Mouse (Mus musculus) heart, postnatal 25 days (tissue): ENCODE measurements around the gene A930009A15Rik. TPM values are rescaled to one million over a fixed set of nuclear protein-coding genes. Genes with fewer than 3 reads are reported as not detected.

Source experiments
- DNase-seq: peaks from one replicate; pipeline ENCODE4 v3.0.0; 2022; ENCODE audit warnings: low spot score
- intact Hi-C: fragments of 180-260 bp; cut with DNase I; formaldehyde crosslinking; loops from one replicate; pipeline ENCODE4 v1.15.1; 2025
- total RNA-seq, 2 experiments: library from RNA; stranded (reverse); gene quantifications; 2 replicates each; pipeline ENCODE4 v1.2.3; 2021

The A930009A15Rik gene
- total RNA-seq, result not detected

DNA sequence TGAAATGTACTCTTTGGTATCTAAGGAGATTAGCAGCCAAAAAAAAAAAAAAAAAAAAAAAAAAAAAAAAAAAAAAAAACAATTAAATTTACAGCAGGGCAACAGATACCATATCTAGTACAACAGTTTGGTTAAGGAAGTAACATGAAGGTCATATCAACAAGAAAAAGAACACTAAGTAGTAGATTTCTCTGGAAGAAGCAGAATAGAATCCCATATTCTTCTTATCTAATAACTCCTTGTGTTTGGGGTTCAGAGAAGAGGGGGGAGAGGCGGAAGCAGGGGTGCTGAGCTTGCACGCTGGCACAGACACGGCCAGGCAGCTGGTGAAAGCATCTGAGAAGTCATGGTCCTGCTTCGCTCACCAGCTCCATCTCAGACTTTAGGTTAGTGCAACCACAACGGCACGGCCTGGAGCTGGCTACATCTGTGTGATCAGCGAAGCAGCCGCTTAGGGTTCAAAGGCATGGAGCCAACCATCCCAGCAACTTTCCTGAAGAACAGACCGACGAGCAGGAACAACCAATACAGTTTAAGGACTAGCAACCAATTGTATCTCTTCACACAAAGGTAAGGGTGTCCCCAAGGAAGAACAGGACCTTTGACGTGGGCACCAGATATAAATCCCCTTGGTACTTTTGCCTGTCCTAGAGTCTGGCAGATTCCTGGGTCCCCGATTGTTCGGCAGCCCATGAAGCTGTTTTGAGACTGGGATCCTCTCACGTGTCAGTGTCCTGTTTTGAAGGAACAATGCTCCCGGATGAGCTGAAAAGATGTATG, at the start of gene A930009A15Rik:
A930009A15Rik (plus strand) TSS at position 275 of the 780 bp plus-strand sequence.
- intact Hi-C loops, result no loop called here
- DNase-seq, result no peak

DNA sequence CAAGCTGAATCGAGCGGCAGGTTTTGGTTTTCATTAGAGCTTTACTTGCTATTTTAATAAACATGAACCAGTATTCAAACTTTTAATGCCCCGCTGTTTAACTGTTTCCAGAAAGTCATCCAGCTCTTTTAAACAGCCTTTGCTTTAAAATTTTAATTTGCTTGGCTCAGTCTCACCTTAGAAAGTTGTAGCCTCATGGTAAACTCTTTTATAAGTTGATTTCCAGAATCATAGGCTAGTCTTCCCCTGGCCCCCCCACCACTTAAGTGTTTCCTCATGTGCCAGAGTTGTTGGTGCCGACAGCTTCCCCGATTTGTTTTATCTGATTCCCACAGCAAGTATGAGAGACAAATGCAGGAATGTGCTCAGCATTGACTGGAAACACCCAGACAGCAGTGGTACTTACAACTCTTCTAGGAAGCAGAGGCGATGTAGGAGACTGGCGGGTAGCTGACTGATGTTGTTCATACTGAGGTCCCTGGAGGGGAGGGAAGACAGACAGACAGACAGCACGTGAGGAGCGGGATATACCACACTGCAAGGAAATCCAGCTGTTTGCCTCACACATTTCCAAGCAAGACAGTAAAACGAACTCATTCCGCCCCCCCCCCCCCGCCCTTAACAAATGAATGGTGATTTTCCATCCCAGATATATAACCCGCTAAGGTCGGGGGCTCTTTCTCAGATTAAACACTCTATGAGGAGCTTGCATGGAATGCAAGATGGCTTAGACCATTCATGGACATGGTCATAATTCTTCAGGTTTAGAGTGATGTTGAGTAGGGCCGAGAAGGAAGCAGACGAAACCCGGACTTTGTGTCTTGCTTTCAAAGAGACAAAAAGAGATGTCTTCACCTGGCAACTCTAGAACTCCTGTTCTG, 49.3 kb upstream of the A930009A15Rik start:
- intact Hi-C loops, result no loop called here
- DNase-seq, result no peak

GRCm38 (mm10) chr10:115521081-115521451, 48.7 kb upstream of the A930009A15Rik start:
- intact Hi-C loops, result no loop called here
- no peak for DNase-seq

- intact Hi-C loops, result no loop called here
- no peak for DNase-seq
Measured at GRCm38 (mm10) chr10:115528892-115529291, 40.9 kb upstream of the A930009A15Rik start.

- intact Hi-C loops, result no loop called here
- DNase-seq, result no peak
Measured at GRCm38 (mm10) chr10:115529768-115530167, 40.0 kb upstream of the A930009A15Rik start.

- no peak for DNase-seq
- intact Hi-C loops, result no loop called here
Measured at GRCm38 (mm10) chr10:115530746-115531145, 39.0 kb upstream of the A930009A15Rik start.

GRCm38 (mm10) chr10:115542917-115543316, 26.9 kb upstream of the A930009A15Rik start:
- no peak for DNase-seq
- intact Hi-C loops, result no loop called here

- intact Hi-C loops, result no loop called here
- DNase-seq, result no peak
Measured at GRCm38 (mm10) chr10:115550253-115550652, 19.5 kb upstream of the A930009A15Rik start.

DNA sequence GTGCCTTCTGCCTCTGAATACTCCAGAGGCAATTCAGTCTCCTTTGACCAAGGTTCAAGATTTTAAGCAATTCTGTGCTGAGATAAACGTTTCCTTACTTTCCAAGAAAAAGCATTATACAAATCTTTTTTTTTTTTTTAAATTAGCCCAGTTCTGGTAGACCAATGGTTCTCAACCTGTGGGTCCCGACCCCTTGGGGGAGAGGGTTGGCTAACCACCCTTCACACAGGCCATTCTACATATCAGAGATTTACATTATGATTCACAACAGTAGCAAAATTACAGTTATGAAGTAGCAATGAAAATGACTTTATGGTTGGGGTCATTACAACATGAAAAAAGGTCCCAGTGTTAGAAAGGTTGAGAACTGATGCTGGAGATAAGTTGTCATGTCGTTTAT, 18.7 kb upstream of the A930009A15Rik start:
- no peak for DNase-seq
- intact Hi-C loops, result no loop called here

GRCm38 (mm10) chr10:115553352-115554113, 16.3 kb upstream of the A930009A15Rik start:
- DNase-seq, result no peak
- intact Hi-C loops, result no loop called here

DNA sequence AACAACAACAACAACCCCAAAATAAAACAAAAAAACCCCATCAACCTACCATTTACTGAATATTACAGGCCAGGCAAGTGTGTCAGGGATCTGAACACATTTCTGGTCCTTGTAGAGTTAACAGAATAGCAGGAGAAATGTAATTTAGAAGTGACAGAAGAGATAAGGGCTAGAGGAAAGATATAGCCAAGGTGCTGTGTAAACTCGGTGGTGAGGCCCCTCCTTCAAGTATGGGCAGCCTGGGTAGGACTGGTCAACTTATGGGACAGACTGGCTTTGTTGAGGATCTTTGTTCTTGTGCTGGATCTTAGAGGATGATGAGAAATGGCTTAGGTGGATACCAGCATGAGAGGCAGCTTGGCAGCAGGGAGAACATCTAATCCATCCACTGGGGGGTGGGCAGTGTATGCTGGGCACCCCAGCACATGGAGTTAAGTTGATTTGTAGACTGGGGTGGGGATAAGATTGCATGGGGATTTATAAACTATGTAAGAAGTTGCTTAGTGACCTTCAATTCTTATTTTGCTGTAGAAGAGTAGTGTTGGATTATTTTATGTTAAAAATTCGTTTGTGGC, 14.5 kb upstream of the A930009A15Rik start:
- intact Hi-C loops, result no loop called here
- no peak for DNase-seq

DNA sequence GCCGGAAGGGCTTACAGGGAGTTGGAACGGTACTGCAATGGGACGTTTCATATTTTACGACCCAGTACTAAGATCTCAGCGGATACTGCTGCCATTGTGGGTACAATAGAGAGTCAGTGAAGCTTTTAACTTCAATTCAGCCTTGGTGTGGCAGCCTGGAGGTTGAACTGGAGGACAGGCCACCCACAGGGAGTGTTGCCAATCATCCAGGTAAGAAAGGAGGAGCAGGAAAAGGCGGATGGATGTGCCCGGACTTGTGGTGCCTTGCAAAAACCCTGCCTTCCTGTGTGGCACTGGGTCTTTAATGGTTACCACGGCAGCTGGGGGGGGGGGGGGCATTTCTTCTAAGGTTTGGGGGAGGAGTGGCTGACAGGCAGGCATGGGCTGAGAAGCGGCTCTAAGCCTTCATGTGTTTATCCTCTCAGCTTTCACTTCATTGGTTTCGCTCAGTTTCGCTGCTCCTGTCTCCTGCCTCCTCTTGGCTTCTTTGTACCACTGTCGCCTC, 13.0 kb upstream of the A930009A15Rik start:
- no peak for DNase-seq
- intact Hi-C loops, result no loop called here

GRCm38 (mm10) chr10:115561136-115561880, 8.5 kb upstream of the A930009A15Rik start:
- no peak for DNase-seq
- intact Hi-C loops, result no loop called here

- no peak for DNase-seq
Measured at GRCm38 (mm10) chr10:115562911-115563686, 6.7 kb upstream of the A930009A15Rik start.

DNA sequence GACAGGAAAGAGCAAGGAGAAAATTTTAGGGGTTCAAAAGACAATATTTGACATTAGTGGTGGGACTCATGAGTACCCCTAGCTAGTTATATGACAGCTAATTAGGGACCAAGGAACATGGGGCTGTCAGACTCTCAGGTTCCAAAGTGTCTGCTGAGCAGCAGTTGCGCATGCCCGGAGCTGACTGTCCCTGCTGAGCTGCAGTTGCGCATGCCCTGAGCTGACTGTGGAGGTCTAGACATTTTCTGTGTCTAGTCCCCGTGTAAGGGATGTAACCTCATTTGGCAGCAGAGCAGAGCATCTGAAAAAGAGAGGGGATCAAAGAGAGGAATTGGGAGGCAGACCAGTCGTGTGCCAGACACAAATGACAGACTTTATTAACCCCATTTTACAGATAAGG, 5.8 kb upstream of the A930009A15Rik start:
- intact Hi-C loops, result no loop called here
- no peak for DNase-seq

More at GRCm38 (mm10) chr10:115562911-115563686, 6.7 kb upstream of the A930009A15Rik start:
- intact Hi-C loops, result no loop called here

GRCm38 (mm10) chr10:115570577-115570976, 791 bp downstream of the A930009A15Rik start:
- intact Hi-C loops, result no loop called here
- no peak for DNase-seq

GRCm38 (mm10) chr10:115571317-115571716, 1.5 kb downstream of the A930009A15Rik start:
- no peak for DNase-seq
- intact Hi-C loops, result no loop called here

GRCm38 (mm10) chr10:115571734-115572440, 2.1 kb downstream of the A930009A15Rik start:
- intact Hi-C loops, result no loop called here
- no peak for DNase-seq
